Mouse (Mus musculus) T-helper 2 cell (primary cell): ENCODE measurements around the gene Cbfa2t2.
"Not testable (repeated sequence)": the region's sequence is repeated elsewhere in the genome, so short reads cannot be mapped to it uniquely, and the experiment has no call there.

Source experiments
- in situ Hi-C: fragments of 300-600 bp; cut with MboI, MseI; formaldehyde crosslinking; loops from one replicate; pipeline ENCODE4 v1.15.1; 2025; ENCODE audit warnings: high pct_unique_total_duplicates

Gene Cbfa2t2

GRCm38 (mm10) chr2:154467139-154467538 is 30.9 kb downstream of the Cbfa2t2 start:
- in situ Hi-C loops, result no loop called here

GRCm38 (mm10) chr2:154474251-154475061 is 38.2 kb downstream of the Cbfa2t2 start:
- in situ Hi-C loops, result no loop called here

- in situ Hi-C loops, result no loop called here
Measured at GRCm38 (mm10) chr2:154475062-154475349, 38.7 kb downstream of the Cbfa2t2 start.

- in situ Hi-C loops, result no loop called here
Measured at GRCm38 (mm10) chr2:154475861-154476260, 39.6 kb downstream of the Cbfa2t2 start.

GRCm38 (mm10) chr2:154477028-154477427 is 40.7 kb downstream of the Cbfa2t2 start:
- in situ Hi-C loops, result no loop called here

GRCm38 (mm10) chr2:154491788-154492187 is 55.5 kb downstream of the Cbfa2t2 start:
- in situ Hi-C loops, result no loop called here

GRCm38 (mm10) chr2:154493559-154493958 is 57.3 kb downstream of the Cbfa2t2 start:
- in situ Hi-C loops, result not testable (repeated sequence)

GRCm38 (mm10) chr2:154495021-154495420 is 58.7 kb downstream of the Cbfa2t2 start:
- in situ Hi-C loops, result no loop called here

- in situ Hi-C loops, result no loop called here
Measured at GRCm38 (mm10) chr2:154498571-154498970, 62.3 kb downstream of the Cbfa2t2 start.

GRCm38 (mm10) chr2:154499717-154500247 is 63.5 kb downstream of the Cbfa2t2 start:
- in situ Hi-C loops, result no loop called here

GRCm38 (mm10) chr2:154500758-154501157 is 64.5 kb downstream of the Cbfa2t2 start:
- in situ Hi-C loops, result no loop called here

- in situ Hi-C loops, result no loop called here
Measured at GRCm38 (mm10) chr2:154507076-154507475, 70.8 kb downstream of the Cbfa2t2 start.

GRCm38 (mm10) chr2:154507566-154508283 is 71.4 kb downstream of the Cbfa2t2 start:
- in situ Hi-C loops, result no loop called here

- in situ Hi-C loops, result no loop called here
Measured at GRCm38 (mm10) chr2:154508450-154508849, 72.2 kb downstream of the Cbfa2t2 start.

GRCm38 (mm10) chr2:154510141-154510540 is 73.9 kb downstream of the Cbfa2t2 start:
- in situ Hi-C loops, result no loop called here

- in situ Hi-C loops, result no loop called here
Measured at GRCm38 (mm10) chr2:154516944-154517343, 80.7 kb downstream of the Cbfa2t2 start.

GRCm38 (mm10) chr2:154517424-154517823 is 81.1 kb downstream of the Cbfa2t2 start:
- in situ Hi-C loops, result no loop called here

GRCm38 (mm10) chr2:154521449-154521848 is 85.2 kb downstream of the Cbfa2t2 start:
- in situ Hi-C loops, result no loop called here

GRCm38 (mm10) chr2:154522334-154522733 is 86.1 kb downstream of the Cbfa2t2 start:
- in situ Hi-C loops, result no loop called here

GRCm38 (mm10) chr2:154525285-154525684 is 89.0 kb downstream of the Cbfa2t2 start:
- in situ Hi-C loops, result no loop called here

GRCm38 (mm10) chr2:154526531-154526930 is 90.2 kb downstream of the Cbfa2t2 start:
- in situ Hi-C loops, result no loop called here

- in situ Hi-C loops, result no loop called here
Measured at GRCm38 (mm10) chr2:154532888-154533287, 96.6 kb downstream of the Cbfa2t2 start.
